Mouse (Mus musculus) testis, adult 2 months (tissue): Measurements from ENCODE around the gene Abcc9. TPM values are rescaled to one million over a fixed set of nuclear protein-coding genes. Genes with fewer than 3 reads are reported as not detected.

Experiments used
- H3K27ac ChIP-seq: fragments of 200-500 bp; 2 replicates; pipeline ENCODE4 v1.5.1; 2012; ENCODE audit warnings: low read depth, low read length; ENCODE audit not compliant: control insufficient read depth, insufficient read depth
- H3K27me3 ChIP-seq: fragments of 200-500 bp; 2 replicates; pipeline ENCODE4 v1.6.1; 2012; ENCODE audit warnings: mild to moderate bottlenecking, low read length, moderate library complexity; ENCODE audit not compliant: control insufficient read depth, insufficient read depth
- H3K36me3 ChIP-seq: fragments of 200-500 bp; 2 replicates; pipeline ENCODE4 v1.6.1; 2012; ENCODE audit warnings: mild to moderate bottlenecking, low read length; ENCODE audit not compliant: control insufficient read depth, insufficient read depth
- H3K4me1 ChIP-seq: fragments of 200-500 bp; 2 replicates; pipeline ENCODE4 v1.6.1; 2012; ENCODE audit warnings: low read length; ENCODE audit not compliant: control insufficient read depth, insufficient read depth
- H3K4me3 ChIP-seq: fragments of 200-500 bp; 2 replicates; pipeline ENCODE4 v1.5.1; 2012; ENCODE audit warnings: low read depth, mild to moderate bottlenecking, low read length, moderate library complexity, mixed read lengths; ENCODE audit not compliant: control insufficient read depth
- CTCF ChIP-seq: fragments of 200-500 bp; IDR thresholded peaks from 2 replicates; pipeline ENCODE4 v1.5.1; 2012; ENCODE audit warnings: low read depth, mild to moderate bottlenecking, inconsistent platforms, low read length, moderate library complexity; ENCODE audit not compliant: control insufficient read depth, insufficient read depth, insufficient replicate concordance
- POLR2A ChIP-seq: fragments of 200-500 bp; IDR thresholded peaks from 2 replicates; pipeline ENCODE4 v1.6.1; 2012; ENCODE audit warnings: low read depth, mild to moderate bottlenecking, inconsistent platforms, low read length, moderate library complexity; ENCODE audit not compliant: control insufficient read depth
- polyA plus RNA-seq: library from polyadenylated mRNA; depleted of rRNA; stranded (reverse); fragments of >200 nt; gene quantifications from 2 replicates; pipeline ENCODE4 v1.2.3, GENCODE M21; 2012

Abcc9 gene
- polyA plus RNA-seq, 1 experiment: 0.78 TPM

DNA sequence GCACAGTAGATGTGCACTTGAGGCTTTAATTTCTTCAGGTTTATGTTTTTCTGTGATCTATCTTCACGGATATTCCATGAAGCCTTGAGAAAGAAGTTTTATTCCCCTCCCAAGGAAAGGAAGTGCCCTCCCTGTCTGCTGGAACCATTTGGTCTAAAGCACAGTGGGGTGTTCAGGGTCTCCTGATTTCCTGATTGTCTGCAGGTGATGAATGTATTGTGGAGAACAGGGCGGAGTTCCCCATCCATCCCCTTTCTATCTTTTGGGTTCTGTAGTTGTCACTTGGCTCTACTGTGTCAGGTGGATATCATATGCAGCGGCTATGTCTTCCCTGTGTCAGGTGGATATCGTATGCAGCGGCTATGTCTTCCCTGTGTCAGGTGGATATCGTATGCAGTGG lies 39.6 kb upstream of the Abcc9 start:
- no peak overlapping the region for H3K27ac ChIP-seq
- TF ChIP-seq CTCF (no peak), POLR2A (no peak)

DNA sequence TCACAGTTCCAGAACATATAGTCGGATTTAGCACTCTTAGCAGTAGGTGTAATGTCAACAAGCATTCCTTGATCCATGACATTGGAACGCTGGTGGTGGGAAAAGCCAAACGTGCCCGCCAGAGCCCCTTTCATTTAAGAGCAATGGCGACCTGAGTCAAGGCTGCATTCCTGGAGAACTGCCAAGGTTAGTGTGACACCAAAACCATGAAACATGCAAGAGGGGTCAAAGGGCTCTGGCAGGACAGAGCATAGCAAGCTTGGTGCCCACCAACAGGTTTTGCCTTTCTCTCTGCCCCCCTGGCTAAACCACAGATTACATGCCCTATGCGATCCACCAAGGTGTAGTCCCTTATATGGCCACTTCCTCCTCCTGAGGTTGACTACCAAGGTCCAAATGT lies 36.5 kb upstream of the Abcc9 start:
- TF ChIP-seq CTCF: no peak
- TF ChIP-seq POLR2A: no peak
- no peak overlapping the region for H3K4me3 ChIP-seq
- no peaks in the 10 kb centered on the region for H3K27me3 ChIP-seq
- no peaks in the 10 kb centered on the region for H3K4me1 ChIP-seq
- no peak overlapping the region for H3K27ac ChIP-seq
- no peaks in the 10 kb centered on the region for H3K36me3 ChIP-seq

More for the DNA sequence above, 39.6 kb upstream of the Abcc9 start:
- H3K4me3 ChIP-seq: no peak overlapping the region
- no peaks in the 10 kb centered on the region for H3K36me3 ChIP-seq
- H3K4me1 ChIP-seq: no peaks in the 10 kb centered on the region
- no peaks in the 10 kb centered on the region for H3K27me3 ChIP-seq

DNA sequence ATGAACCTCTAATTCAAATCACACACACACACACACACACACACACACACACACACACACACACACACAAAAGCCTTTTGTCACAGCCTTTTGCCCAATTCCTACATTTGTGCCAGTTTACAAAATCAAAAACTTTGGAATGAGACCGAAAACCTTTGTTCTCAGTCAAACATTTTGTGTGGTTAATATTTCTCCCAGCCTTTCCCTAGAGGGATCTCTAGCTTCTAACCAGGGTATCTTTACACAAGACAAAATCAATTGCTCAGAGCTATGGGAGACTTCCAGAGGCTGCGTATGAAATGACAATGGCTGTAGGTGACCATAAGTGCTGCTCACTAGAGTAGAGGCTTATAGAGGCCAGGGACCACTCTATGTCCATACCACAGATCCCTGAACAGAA lies 36.1 kb upstream of the Abcc9 start:
- TF ChIP-seq POLR2A (no peak), CTCF (no peak)
- no peaks in the 10 kb centered on the region for H3K4me1 ChIP-seq
- no peak overlapping the region for H3K27ac ChIP-seq
- H3K4me3 ChIP-seq: no peak overlapping the region
- no peaks in the 10 kb centered on the region for H3K36me3 ChIP-seq
- H3K27me3 ChIP-seq: no peaks in the 10 kb centered on the region

DNA sequence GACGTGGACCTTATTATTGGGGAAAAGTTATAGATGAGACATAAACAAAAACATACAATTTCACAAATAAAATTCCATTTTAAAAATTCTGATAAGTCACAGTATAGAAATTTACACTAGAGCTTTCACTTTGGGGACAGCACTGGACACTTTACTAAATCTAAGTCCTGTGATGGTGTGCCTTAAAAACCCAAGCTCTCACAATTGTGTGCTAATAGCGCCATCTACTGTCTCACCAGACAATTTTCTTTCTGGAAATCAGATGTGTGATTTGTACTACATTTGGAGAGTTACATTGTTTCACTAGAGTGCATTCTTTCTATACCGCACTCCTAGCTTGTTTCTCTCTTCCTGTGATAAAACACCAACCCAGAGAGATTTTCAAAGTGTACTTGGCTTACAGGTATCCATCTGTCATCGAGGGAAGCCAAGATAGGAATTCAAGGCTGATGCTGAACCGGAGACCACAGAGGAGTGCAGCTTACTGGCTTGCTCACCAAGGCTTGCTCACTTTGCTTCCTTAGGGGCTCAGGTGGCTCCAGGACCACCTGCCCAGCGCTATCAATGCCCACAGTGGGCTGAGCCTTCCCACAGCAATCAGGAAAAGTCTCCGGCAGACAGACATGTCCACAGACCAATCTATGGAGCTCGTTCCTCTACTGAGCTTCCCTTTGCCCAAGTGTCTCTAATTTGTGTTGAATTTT lies 33.3 kb upstream of the Abcc9 start:
- H3K36me3 ChIP-seq: no peaks in the 10 kb centered on the region
- H3K27ac ChIP-seq: no peak overlapping the region
- no peaks in the 10 kb centered on the region for H3K4me1 ChIP-seq
- no peak overlapping the region for H3K4me3 ChIP-seq
- TF ChIP-seq CTCF (peak; percentile 26; the same call in 1 of the 2 replicates), POLR2A (no peak)
- no peaks in the 10 kb centered on the region for H3K27me3 ChIP-seq

DNA sequence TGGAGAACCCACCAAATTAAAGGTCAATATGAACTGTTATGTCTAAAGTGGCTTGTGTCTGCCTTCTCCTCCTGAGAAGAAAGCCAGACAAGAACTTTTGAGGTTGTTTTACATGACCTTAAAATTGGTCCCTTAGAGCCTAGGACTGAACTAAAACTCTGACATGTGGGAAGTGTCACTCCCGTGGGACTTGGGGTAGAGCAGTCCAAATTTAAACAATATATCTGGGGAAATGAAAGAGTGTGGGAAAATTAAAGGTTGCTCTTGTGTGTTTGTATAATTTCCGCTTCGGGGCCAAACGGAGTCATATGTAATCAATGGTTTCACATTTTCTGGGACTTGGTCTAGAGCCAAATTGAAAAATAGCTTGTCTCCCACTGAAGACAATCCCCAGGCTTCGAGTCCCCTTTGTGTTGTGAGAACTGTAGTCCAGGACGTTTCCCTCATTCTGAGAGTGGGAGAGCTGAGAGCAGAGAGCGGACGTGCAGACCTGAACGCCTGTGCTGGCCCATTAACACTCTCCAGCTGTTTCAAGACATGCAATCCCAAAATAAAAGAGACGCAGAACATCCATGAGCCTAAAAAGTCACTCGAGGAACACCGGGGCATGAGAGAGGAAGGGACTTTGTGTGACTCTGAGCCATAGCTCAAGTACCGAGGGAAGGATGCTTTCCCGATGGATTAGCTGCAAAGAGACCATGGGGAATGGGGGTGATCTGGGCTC lies 30.6 kb upstream of the Abcc9 start:
- Histone ChIP-seq H3K27ac (no peak overlapping the region), H3K27me3 (no peaks in the 10 kb centered on the region), H3K4me3 (no peak overlapping the region), H3K4me1 (no peaks in the 10 kb centered on the region), H3K36me3 (no peaks in the 10 kb centered on the region)
- TF ChIP-seq POLR2A (no peak), CTCF (no peak)

DNA sequence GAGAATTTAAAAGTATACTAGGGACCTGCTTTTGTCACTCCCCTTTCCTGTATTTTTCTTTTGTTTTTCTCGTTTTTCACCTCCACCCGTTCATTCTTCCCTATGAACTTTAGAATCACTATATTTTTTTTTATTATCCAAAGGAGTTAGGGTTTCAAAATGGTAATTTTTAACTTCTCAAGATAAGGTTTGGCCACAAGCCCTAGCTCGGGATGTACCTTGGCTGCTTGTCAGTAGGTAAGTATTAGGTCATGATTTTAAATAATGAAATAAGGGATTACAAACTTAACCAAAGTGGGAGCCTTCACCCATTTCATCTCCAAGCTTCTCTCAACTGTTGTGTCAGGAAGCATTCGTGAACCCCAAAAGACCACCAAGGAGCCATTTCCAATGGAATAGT lies 23.9 kb upstream of the Abcc9 start:
- Histone ChIP-seq H3K27me3 (no peaks in the 10 kb centered on the region), H3K27ac (no peak overlapping the region), H3K36me3 (no peaks in the 10 kb centered on the region), H3K4me3 (no peak overlapping the region), H3K4me1 (no peaks in the 10 kb centered on the region; the same call in 1 of the 2 replicates)
- TF ChIP-seq CTCF: no peak
- no peak for TF ChIP-seq POLR2A

DNA sequence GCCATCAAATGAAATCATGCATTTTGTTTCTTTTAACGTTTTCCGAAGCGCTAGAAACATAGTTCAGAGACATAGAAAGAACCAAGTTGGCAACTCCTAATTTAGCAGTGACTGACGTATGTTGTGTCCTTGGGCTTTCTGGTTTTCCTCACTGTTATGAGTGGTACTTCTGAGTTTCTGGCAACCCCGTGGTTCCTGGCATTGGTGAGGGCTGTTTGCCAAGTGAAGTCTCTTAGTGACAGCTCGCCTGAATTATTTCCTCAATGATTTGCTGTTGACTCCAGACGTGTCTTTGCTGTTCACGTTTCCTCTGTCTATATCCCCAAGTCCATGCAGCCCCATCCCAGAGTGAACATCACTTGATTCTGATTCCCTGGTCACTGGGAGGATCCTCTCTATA lies 19.6 kb upstream of the Abcc9 start:
- H3K27me3 ChIP-seq: no peaks in the 10 kb centered on the region
- TF ChIP-seq CTCF: no peak
- H3K4me1 ChIP-seq: no peaks in the 10 kb centered on the region; the same call in 1 of the 2 replicates
- no peak overlapping the region for H3K4me3 ChIP-seq
- H3K36me3 ChIP-seq: no peaks in the 10 kb centered on the region
- H3K27ac ChIP-seq: no peak overlapping the region
